Mouse (Mus musculus) 3134 (cell line): ENCODE measurements around the gene Fam169b.

ENCODE experiments used
- DNase-seq: peaks from one replicate; pipeline ENCODE4 v3.0.0-alpha.2; 2011; ENCODE audit warnings: low spot score; ENCODE audit not compliant: insufficient read length; ENCODE audit errors: extremely low read depth

The Fam169b gene

GRCm38 (mm10) chr7:68273515-68273914 is at the start of gene Fam169b:
Gene Fam169b, plus strand, starts transcription at chr7:68273839.
- DNase-seq = no peak

- DNase-seq = no peak
Measured at GRCm38 (mm10) chr7:68224006-68224405, 49.6 kb upstream of the Fam169b start.

GRCm38 (mm10) chr7:68225427-68226054 is 48.1 kb upstream of the Fam169b start:
- DNase-seq = no peak

GRCm38 (mm10) chr7:68227021-68227420 is 46.6 kb upstream of the Fam169b start:
- no peak for DNase-seq

- no peak for DNase-seq
Measured at GRCm38 (mm10) chr7:68227621-68228020, 46.0 kb upstream of the Fam169b start.

- no peak for DNase-seq
Measured at GRCm38 (mm10) chr7:68228491-68228890, 45.1 kb upstream of the Fam169b start.

GRCm38 (mm10) chr7:68230831-68231230 is 42.8 kb upstream of the Fam169b start:
- DNase-seq = no peak

- DNase-seq = no peak
Measured at GRCm38 (mm10) chr7:68232521-68232920, 41.1 kb upstream of the Fam169b start.

GRCm38 (mm10) chr7:68233619-68234223 is 39.9 kb upstream of the Fam169b start:
- no peak for DNase-seq

GRCm38 (mm10) chr7:68236817-68237216 is 36.8 kb upstream of the Fam169b start:
- DNase-seq = no peak

- DNase-seq = no peak
Measured at GRCm38 (mm10) chr7:68239220-68239827, 34.3 kb upstream of the Fam169b start.

GRCm38 (mm10) chr7:68241205-68241604 is 32.4 kb upstream of the Fam169b start:
- no peak for DNase-seq

GRCm38 (mm10) chr7:68245681-68246080 is 28.0 kb upstream of the Fam169b start:
- no peak for DNase-seq

- no peak for DNase-seq
Measured at GRCm38 (mm10) chr7:68246249-68246648, 27.4 kb upstream of the Fam169b start.

GRCm38 (mm10) chr7:68250411-68250810 is 23.2 kb upstream of the Fam169b start:
- no peak for DNase-seq

GRCm38 (mm10) chr7:68250902-68251301 is 22.7 kb upstream of the Fam169b start:
- DNase-seq = no peak

- DNase-seq = no peak
Measured at GRCm38 (mm10) chr7:68257767-68258166, 15.9 kb upstream of the Fam169b start.

GRCm38 (mm10) chr7:68258326-68259150 is 15.1 kb upstream of the Fam169b start:
- no peak for DNase-seq

GRCm38 (mm10) chr7:68259523-68260081 is 14.0 kb upstream of the Fam169b start:
- no peak for DNase-seq

- DNase-seq = no peak
Measured at GRCm38 (mm10) chr7:68262612-68263200, 10.9 kb upstream of the Fam169b start.
